Mouse (Mus musculus) frontal cortex, postnatal 14 days (tissue): Measurements from ENCODE around the gene Gp1bb.

Experiments
- DNase-seq, 2 experiments: peaks; one replicate each; pipeline ENCODE4 v3.0.0; 2022; ENCODE audit warnings: low spot score in 2 of 2

Gene Gp1bb

DNA sequence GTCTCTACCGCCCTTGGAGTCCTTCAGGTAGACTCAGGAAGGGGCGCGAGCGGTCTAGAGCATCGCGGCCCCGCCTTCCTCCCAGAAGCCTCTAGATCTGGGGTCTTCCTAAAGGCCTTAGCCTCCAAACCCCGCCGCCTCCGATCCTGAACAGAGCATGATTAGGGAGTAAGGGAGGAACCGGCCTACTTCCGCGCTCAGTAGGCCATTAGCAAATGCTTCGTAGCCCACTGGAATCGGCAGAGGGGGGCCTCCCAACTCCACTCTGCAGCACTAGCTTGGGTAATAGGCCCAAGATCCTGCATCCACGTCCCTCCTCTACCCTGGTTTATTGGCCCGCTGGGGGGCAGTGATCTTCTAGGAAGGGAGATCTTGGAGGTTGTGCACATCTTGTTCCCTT is at the start of gene Gp1bb:
Gene Gp1bb, minus strand, starts transcription at position 385 of the 400 bp plus-strand sequence.
- no peak for DNase-seq

DNA sequence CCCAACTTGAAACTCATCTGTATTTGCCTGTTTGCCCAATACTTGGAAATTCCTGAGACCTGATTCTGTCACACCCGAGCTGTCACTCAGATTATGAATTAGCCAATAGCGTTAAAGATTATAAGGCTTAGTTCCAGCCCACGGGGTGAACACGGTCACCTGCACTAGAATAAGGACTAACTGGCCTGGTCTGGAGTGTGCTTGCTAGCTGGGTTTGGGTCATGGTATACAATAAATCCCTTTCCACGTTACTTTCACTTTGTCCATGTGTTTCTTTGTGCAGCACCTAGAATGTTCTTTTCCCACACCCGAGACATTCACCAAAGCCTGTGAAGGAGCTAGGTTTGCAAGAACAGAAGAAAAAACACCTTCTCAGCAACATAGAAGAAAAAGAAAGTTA is 47.7 kb upstream of the Gp1bb start:
- no peak for DNase-seq

DNA sequence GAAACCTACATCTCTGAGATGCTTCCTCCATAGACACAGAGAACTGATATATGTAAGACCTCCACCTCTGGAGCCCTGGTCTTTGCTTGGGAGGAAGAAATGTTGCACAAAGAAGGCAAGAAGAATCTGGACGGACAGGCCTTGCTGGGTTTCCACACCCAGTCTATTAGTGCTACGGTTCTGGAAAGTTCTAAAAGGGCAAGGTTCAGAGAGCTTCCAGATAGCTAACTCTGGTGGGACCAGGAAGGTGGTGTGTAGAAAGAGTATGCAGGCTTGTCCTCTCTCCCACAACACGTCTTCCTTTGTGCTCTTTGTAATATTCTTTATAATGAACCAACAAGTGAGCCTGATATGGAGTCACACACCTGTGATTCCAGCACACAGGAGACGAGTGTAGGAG is 36.4 kb upstream of the Gp1bb start:
- DNase-seq = no peak

DNA sequence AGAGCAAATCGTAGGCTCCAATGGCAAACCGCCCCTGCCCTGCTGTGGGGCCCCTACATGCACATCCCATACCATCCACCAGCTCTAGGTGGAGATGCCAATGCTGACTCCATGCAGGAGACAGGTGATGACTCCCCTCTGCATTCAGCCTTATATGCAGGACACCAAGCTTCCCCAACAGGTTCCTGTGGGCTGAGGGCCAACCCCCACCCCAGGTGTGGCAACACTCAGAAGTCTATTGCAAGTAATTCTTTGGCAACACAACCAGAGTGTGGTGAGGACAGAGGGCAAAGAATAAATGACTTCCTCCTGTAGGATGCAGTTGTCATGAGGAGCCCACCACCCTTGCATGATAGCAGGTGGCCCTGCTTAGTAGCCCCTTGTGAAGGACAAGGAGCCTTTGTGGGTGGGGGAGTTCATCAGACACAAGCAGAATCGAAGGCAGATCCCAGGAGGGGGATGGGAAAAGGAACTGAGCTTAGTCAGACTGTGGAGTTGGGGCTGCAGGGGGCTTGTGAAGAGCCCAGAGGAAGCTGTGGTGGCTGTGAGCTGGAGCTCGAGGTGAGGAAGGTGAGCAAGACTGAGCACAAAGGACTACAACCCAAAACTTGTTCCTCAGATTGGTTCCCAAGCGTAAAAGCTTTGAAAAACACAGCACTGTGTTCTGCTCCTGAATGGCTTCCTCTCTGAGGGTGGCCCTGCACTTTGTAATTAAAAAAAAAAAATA is 33.3 kb upstream of the Gp1bb start:
- DNase-seq = no peak

DNA sequence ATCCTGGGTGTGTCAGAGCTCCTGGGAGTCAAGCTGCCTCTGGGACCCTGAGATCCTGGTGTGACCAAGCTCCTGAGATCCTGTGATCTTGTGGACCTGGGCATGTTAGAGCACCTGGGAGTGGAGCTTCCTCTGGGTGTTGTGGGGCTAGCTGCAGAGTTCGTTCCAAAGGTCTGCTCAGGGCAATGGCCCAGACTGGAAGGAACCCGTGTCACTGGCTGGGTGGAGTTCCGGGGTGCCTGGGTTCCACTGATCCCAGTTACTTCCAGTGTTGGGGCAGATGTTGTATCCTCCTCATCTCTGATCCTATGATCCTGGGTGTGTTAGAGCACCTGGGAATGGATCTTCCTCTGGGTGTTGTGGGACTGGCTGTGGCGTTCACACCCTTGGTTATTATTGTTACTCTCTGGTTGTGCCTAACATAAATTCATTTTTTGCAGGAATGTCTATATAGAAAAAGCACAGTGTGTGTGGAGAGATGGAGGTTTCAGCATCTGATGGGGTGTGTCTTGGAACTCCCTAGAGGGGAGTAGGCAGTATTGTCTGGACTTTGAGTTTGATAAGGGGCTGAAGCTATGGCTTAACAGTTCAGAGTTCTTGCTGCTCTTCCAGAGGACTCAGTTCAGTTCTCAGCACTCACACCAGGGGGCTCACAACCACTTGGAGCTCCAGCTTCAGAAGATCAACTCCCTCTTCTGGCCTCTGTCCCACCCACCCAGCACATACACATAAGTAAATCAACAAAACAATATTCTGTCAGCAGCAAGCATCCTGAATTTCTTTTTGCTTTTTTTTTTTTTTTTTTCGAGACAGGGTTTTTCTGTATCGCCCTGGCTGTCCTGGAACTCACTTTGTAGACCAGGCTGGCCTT is 31.3 kb upstream of the Gp1bb start:
- no peak for DNase-seq

DNA sequence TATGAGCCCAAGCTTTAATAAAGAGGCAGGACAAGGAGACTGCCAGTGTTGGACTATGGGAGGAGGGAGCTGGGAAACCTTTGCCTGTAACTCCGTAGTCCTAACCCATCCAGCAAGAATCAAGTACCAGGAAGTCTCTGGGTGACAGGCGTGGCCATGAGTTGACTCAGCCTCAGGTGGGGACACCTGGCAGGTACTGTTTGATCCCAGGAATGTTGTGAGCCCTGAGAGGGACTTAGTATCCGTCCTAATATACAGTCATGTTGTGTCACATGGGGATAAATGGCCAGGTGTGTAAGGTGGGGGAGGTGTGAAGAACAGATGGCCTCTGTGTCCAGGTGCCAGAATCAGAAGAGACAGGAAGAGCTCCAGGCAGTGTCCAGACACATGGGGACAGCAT is 26.9 kb upstream of the Gp1bb start:
- DNase-seq = no peak

DNA sequence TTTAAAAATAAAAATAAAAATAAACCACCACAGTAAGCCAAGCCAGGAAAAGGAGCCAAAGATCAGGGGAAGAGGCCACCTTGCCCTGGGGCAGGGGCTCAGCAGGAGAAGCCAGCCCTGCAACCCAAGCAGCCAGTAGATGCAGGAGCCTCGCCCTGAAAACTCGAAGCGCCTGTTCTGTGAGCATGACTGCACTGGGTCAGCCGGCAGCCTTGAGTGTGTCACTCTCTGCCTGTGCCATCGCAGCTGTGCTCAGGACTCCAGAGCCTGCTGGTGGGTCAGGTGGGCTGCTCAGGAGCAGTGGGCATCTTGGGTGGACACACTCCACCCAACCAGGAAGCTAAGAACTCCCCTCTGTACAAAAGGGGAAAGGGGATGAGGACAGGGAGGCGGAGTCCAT is 23.1 kb upstream of the Gp1bb start:
- no peak for DNase-seq

DNA sequence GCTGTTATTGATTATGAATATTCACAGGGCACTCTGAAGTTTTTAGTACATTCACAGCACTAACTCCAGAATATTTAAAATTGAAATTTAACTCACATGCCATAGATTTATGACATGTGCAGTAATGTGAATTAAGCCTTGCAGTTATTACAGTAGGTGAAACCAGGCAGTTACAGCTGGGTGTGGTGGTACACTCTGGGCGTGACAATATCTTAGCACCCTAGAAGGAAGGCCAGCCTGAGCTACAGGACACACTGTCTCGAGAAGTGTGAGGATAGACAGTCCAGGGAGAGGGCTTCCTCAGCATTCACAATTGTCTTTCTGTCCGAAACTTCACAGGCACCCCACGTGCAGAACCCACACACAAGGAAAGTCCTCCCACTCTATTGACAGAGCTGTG is 22.3 kb upstream of the Gp1bb start:
- no peak for DNase-seq

DNA sequence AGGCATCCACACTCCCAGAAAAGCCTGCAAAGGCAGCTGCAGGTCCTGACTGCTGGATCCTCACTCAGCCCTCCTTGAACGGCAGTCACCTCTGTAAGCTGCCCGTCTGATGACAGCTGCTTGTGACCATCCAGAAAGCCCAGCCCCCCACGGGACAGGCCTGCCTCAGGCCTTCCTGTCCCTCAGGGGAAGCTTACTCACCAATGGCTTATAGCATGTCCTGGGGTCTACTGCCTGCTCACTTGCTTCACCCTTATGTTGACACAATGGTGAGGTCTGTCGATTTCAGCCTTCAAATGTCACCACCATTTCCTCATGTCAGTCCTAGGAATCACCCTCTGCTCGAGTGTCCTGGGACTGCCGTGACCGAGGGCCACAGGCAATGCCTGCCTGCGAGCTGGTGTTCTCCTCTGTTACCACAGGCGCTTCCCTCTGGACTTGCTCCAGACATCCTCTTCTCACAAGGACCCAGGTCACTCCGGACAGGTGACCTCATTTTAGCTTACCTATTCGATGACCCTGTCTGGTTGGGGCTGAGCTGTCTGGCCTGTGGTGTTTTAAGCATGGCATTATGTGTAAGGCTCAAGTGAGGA is 21.3 kb upstream of the Gp1bb start:
- DNase-seq = no peak

DNA sequence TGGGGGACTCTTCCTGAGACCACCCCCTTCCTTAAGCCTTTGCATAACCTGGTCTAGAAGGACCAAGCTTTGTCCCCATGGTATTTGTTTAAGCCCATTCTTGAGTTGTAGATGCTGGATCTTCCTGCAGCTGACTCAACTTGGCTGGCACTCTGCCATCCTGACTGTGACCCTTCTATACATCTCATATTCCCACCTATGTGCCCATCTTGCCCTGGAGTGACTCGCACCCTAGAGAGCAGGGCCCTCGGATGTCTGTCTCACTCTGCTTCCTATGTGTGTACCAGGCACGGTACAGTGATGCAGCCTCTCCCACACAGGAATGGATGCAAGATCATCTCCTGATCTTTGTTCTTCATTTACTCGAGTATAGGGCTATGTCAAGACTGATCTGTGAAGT is 20.7 kb upstream of the Gp1bb start:
- no peak for DNase-seq

DNA sequence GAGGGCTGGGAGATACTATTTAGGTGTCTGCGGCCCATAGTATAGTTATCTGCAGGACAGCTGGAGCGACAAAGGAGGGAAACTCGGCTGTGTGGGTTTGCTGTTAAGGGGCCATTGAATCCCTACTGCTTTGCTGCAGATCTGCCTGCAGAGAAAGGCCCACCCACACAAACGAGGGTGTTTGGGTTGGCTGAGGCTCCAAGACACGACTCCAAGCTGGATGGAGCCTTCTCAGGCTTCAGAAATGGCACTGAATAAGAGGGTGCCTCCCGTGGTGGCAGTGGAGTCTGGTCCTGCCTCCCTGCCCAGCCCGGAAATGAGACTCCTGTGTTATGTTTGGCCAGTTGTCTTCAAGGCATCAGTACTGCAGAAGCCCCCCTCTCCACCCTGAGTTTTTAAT is 20.1 kb upstream of the Gp1bb start:
- DNase-seq = no peak

DNA sequence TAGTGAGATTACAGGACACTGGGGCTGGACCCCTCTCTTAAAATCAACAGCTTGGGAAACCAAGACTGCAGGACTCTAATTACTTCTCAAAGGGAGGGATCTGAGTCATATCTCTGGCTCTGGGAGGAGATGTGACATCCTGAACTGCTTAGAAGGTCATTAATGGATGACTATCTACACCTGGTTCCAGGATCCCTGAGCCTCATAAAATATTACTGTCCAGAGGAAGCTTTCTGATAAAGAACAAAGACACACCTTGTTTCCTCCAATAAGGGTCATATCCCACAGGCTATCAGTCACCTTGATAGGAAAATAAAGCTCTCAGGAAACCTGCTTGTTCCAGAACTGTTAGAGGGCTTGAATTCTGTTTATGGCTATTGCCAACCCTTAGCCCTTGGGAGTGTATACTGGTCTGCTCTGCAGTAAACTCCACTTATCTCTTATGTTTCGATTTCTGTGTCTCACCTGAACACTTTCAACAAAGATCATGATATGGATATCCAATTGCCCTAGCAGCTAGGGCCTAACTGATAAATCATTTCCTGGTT is 17.3 kb upstream of the Gp1bb start:
- no peak for DNase-seq

DNA sequence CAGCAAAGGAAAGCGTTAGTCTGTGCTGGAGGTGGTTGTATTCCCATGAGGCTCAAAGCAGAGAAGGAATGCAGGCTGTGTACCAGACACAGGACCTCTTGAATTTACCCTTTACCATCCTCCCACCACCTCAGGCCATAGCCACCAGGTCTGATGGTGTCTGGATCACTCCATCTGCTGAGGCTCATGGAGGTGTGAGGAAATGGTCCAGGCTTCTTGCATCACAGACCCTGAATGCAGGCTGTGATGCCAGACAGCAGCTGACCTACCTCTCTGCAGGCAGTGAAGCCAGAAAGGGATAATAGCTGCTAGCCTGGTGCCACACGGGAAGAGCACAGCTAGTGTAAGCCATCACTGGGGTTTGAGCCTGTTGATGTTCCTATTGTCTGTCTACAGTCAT is 16.2 kb upstream of the Gp1bb start:
- no peak for DNase-seq

DNA sequence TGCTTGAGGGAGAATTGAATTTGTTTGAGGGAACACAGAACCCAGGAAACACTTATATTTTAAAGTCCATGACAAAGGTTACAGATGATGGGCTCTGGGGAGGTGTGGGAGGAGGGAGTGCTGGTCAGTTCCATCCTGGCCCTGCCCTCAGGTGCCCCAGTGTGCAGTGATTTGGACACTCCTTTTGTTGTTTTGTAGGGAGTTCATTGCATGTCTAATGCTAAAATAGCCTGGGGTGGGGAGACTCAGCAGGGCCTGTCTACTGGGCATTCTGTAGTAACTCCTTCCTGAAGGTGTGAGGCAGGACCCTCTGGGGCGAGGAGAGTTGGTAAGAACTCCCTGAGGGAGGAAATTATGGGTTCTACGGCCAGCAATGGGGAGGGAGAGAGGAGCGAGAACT is 14.6 kb upstream of the Gp1bb start:
- no peak for DNase-seq

DNA sequence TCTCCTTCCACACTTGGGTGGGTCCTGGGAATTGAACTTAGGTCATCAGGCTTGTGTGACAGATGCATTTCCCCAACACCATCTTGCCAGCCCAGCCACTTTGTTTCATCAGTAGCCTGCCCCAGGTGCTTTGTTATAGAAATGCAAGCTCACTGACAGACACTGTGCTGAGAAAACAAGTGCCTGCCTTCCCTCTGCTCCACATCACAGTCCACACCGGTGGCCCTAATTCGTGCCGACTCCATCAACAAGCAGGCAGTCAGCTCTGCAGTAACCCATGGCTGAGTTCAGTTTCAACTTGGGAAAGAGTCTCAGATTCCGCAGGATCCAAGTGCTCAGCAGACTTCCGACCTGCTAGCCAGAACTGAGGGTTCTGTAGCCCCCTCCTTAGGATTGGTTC is 14.2 kb upstream of the Gp1bb start:
- no peak for DNase-seq

DNA sequence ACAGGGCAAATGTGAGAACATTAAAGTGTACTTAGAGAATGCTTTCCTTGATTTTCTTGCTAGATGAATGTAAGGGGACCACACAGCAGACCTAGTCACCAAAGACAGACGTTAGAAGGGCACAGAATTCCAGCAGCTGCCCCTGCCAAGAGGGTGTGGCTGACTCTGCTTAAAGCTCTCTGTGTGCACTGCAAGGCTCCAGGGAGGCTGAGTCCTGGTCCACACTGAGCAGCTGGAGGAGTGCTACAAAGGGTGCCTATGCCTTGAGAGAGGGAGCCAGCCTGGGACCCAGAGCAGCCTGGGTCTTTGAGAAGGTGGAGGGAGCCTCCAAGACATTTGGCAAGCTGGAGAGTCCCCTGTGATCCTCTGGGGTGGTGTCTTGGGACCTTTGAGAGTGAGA is 11.1 kb upstream of the Gp1bb start:
- DNase-seq = no peak

DNA sequence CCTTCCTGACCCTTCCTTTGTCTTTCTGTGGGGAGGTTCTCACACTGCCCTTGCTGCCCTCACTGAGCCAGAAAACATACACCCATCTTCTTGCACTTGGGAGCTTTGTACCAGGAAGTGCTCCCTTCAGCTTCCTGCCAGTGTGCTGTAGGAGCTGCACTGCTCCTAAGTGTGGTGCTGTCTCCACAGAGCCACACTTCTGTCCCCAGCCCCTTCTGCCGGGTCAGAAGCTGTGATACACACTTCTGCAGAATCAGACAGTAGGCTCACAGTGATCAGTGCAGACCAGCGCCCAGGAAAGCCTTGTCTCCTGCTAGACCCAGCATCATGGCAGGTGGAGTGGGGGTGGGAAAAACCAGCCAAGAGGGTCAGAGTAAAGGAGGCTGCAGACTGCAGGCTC is 10.6 kb upstream of the Gp1bb start:
- DNase-seq = no peak

DNA sequence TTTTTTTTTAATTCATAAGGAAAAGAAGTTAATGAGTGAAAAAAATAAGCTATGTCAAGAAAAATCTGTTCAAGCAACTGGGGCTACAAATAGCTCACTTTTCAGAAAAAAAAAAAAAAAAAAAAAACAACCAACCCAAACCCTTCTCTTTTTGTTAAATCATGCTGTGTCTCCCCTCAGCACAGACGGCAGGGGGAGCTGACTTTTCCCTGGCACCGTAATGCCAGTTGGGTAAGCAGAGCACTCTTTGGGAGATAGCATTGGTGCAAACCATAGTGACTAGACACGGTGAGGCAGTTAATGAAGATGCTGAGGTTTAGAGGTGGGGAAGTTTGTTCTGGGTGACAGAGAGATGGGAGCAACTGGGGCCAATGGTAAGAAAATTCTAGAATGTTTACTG is 9.9 kb upstream of the Gp1bb start:
- DNase-seq = peak in 1 of 2 experiments; percentile 18

DNA sequence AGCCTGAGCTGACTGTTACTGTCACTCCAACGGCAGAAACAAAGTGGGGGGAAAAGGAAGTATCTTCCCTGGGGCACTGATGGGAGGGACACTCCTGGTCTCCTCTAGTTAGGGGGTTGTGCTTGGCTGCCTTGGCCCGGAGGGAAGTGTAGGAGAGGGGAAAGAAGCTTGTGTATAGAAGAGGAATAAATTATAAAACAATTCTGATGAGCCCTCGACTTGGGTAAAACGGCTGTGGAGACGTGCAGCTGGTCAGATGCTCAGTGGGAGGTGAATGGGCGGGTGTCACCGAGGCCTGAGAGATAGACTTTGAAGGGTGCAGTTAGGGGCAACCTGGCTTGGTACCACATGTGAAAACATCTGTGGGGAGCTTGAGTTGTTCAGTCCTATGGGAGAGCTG is 8.9 kb upstream of the Gp1bb start:
- DNase-seq = peak in 1 of 2 experiments; percentile 2

DNA sequence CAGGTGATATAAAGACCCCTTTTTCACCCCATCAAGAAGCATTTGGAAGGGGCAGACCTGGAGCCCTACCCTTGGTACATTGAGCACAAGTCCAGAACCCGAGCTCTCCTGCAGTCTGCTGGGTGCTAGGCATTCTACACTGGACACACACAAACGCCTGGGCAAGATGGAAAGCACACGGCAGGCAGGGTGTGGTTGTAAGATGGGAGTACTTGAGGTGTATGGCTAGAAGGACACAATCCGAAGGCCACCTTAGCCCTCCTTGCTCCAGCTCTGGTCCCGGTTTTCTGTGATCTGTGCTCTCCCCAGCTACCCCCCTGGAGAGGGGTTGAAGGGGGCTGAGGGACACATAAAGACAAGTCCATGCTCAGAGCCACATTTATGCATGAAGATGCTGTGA is 8.1 kb upstream of the Gp1bb start:
- no peak for DNase-seq

DNA sequence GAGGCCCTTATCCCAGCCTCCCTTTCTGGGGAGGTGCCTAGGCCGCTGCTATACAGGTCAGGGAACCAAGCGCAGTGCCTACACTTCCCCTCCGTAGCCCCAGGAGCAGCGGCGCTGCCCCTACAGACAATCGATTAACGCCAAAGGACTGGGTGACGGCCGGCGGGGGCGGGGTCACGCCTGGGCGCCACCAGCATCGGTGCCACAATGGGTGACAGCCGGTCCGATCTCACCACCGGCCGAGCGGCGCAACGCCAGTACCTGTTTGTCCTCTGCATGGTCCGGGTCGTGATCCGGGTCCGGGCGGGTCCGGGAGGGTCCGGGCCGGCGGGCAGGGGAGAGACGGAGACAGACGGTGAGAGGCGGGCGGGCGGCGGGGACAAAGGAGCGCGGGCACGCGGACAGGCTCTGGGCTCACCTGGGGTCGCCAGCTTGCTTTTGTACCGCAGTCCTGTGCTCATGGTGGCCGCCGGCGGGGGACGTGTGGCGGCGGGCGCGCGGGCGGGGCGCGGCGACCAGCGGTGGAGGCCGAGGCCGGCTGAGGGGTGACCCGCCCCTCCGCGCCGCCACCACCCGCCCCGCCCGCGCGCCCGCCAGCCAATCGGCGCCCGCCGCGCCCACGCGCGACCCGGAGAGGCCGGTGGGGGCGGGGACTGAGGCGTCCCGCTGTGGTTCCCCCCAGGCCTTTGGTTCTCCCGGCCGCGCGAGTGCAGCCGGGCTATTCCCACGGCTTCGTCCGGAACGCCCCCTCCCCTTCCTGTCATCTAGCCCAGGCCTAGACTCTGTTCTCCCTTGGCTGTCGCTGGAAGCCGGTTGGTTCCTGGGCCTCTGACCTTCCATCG is 7.4 kb upstream of the Gp1bb start, which contains the start of gene Sept5:
Gene Sept5, minus strand, starts transcription at position 565 of the 842 bp plus-strand sequence.
- DNase-seq = peak; percentile 46 to 64

DNA sequence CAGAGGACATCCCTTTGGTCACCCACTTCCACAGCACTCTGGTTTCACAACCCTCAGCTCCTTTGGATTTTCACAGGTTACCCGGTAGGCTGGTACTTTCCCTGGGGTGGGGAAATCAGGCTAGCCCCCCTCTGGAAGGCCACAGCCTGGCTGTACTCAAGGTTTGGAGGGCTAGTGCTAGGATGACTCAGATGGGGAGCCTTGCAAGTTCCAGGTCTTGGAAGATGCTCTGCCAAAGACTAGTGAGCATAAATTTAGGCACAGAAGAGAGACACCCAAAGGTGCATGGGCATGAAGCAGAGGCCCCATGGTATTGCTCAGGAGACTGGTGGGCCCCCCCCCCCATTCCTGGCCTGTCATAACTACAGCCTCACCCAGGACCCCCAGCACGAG is 6.7 kb upstream of the Gp1bb start:
- peak in 1 of 2 experiments; percentile 16 for DNase-seq
